Mouse (Mus musculus) C2C12 (cell line): Measurements from ENCODE around the gene Cdk5rap3. TPM values are rescaled to one million over a fixed set of nuclear protein-coding genes. Genes with fewer than 3 reads are reported as not detected.
A peak's percentile ranks its signal among the peaks of the same experiment; 100 is the strongest.

Experiments used
- H3K27me3 ChIP-seq: one replicate; pipeline ENCODE4 v1.6.1; 2011; ENCODE audit not compliant: control insufficient read depth, insufficient read depth, insufficient read length
- H3K36me3 ChIP-seq: one replicate; pipeline ENCODE4 v1.6.1; 2011; ENCODE audit not compliant: control insufficient read depth, insufficient read depth
- H3K4me3 ChIP-seq: one replicate; pipeline ENCODE4 v1.5.1; 2011; ENCODE audit warnings: mild to moderate bottlenecking, control low read depth; ENCODE audit not compliant: poor library complexity, insufficient read depth, severe bottlenecking
- H3K79me2 ChIP-seq: one replicate; pipeline ENCODE4 v1.6.1; 2011; ENCODE audit not compliant: control insufficient read depth, insufficient read depth
- H3K79me3 ChIP-seq: one replicate; pipeline ENCODE4 v1.6.1; 2011; ENCODE audit warnings: low read depth, control low read depth
- H3ac ChIP-seq: one replicate; pipeline ENCODE3; 2011; ENCODE audit warnings: low read depth; ENCODE audit not compliant: control insufficient read depth, insufficient read length
- CEBPB ChIP-seq: IDR thresholded peaks from one replicate; pipeline ENCODE4 v1.6.1; 2011; ENCODE audit warnings: low read depth, mild to moderate bottlenecking, control low read depth, moderate library complexity
- CTCF ChIP-seq: IDR thresholded peaks from one replicate; pipeline ENCODE4 v1.5.1; 2011; ENCODE audit not compliant: control insufficient read depth, insufficient read depth, insufficient read length
- FOSL1 ChIP-seq: IDR thresholded peaks from one replicate; pipeline ENCODE4 v1.8.0; 2011; ENCODE audit warnings: mild to moderate bottlenecking, low read length; ENCODE audit not compliant: poor library complexity, insufficient read depth, severe bottlenecking
- MAX ChIP-seq: IDR thresholded peaks from one replicate; pipeline ENCODE4 v1.6.1; 2011; ENCODE audit warnings: mild to moderate bottlenecking, control low read depth
- MYOD1 ChIP-seq: IDR thresholded peaks from one replicate; pipeline ENCODE4 v1.6.1; 2011; ENCODE audit warnings: low read depth; ENCODE audit not compliant: control insufficient read depth, insufficient read length
- MYOG ChIP-seq: IDR thresholded peaks from one replicate; pipeline ENCODE4 v1.6.1; 2011; ENCODE audit not compliant: control insufficient read depth, insufficient read length; ENCODE audit errors: extremely low read depth
- USF1 ChIP-seq: IDR thresholded peaks from one replicate; pipeline ENCODE4 v1.6.1; 2011; ENCODE audit warnings: low read depth, mild to moderate bottlenecking, control low read depth, moderate library complexity
- polyA plus RNA-seq: library from polyadenylated mRNA; unstranded; fragments of >200 nt; fragmentation: generic; extraction: Trizol; gene quantifications from one replicate; pipeline ENCODE4 v1.2.1, GENCODE M21; 2012; ENCODE audit warnings: missing spikeins

Gene Cdk5rap3
- polyA plus RNA-seq, 1 experiment, result 33.1 TPM

DNA sequence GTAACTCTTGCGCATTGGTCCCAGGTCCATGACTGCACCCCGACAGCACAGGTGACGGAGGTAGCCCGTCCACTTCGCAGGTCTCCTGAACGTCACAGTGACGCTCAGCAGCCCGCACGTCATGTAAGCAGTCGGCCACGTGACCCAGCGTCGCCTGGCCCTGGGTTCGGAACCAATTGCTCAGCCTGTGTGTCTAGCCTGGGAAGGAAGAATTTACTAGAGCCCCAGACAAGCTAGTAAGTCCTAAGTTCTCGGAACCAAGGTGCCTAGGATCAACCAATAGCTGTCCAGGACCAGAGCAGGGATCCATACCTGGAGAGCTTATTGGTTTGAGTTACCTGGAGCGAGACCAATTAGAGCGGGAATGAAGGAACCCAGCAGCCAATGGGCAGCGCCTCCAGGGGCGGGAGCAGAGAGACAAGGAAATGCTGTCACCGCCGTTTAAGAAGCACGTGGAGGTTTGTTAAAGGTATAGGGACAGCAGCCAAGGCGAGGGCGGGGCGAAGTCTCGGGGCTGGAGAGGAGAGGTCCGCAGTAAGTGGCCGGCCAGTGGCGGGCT, 27.5 kb upstream of the Cdk5rap3 start, which contains the start of gene Pnpo:
Pnpo (minus strand) TSS at position 241 of the 559 bp plus-strand sequence.
- no peaks in the 10 kb centered on the region for H3K36me3 ChIP-seq
- no peaks in the 10 kb centered on the region for H3K79me3 ChIP-seq
- H3K27me3 ChIP-seq, result no peaks in the 10 kb centered on the region
- TF ChIP-seq CEBPB (no peak), CTCF (no peak), FOSL1 (no peak), MAX (peak; percentile 96), MYOD1 (no peak), USF1 (peak; percentile 84), MYOG (no peak)
- H3K4me3 ChIP-seq, result peak within 1 kb of the TSS; percentile 29
- peak within 1 kb of the TSS; percentile 67 for H3ac ChIP-seq
- no peaks in the 10 kb centered on the region for H3K79me2 ChIP-seq

- no peaks in the 10 kb centered on the region for H3K79me2 ChIP-seq
- H3K4me3 ChIP-seq, result no peak overlapping the region
- no peaks in the 10 kb centered on the region for H3K27me3 ChIP-seq
- no peak overlapping the region for H3ac ChIP-seq
- no peaks in the 10 kb centered on the region for H3K79me3 ChIP-seq
- no peaks in the 10 kb centered on the region for H3K36me3 ChIP-seq
- no peak for TF ChIP-seq CEBPB
- TF ChIP-seq MYOD1, result no peak
- no peak for TF ChIP-seq USF1
- TF ChIP-seq MYOG, result no peak
- no peak for TF ChIP-seq CTCF
- no peak for TF ChIP-seq FOSL1
- no peak for TF ChIP-seq MAX
Observed at GRCm38 (mm10) chr11:96941989-96942590, 25.8 kb upstream of the Cdk5rap3 start.

DNA sequence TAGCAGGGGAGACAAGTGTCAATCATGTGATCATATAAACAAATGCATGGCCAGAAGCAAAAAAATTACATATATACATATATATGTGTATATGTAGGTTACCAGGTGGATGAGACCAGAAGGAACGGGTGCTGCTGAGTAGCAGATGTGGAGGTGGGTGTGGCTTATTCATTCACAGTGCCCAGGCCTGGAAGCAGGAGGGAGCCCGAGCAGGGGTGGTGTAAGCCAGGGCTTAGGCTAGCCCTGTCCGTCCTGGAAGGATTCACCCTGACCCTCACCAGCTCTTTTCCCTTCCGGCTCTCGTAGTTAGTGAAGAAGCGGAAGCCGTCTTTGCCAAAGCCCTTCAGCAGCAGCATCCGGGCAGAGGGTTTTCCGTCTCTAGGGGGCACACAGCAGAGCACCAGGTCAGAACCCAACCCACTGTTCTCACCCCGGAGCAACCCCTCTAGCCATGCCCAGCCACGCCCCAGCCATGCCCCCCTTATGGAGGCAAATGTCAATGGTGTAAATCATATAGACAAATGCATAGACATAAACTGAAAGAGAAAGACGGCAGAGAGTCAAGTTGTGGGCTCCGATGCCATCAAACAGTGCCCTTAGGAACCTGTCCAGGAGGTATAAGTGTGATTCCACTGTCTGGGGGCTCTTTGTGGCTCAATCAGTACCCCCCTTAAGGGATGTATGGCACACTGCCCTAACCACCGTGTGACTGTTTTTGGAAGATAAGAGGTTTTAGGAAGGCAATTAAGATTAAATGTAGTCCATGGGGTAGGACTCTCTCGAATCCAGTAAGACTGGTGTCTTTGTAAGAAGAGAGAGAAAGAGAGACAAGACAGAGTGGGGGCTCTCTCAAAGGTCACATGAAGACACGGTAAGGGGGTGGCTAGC, 24.5 kb upstream of the Cdk5rap3 start:
- Histone ChIP-seq H3ac (no peak overlapping the region), H3K4me3 (no peak overlapping the region), H3K27me3 (no peaks in the 10 kb centered on the region), H3K79me2 (no peaks in the 10 kb centered on the region), H3K36me3 (no peaks in the 10 kb centered on the region), H3K79me3 (no peaks in the 10 kb centered on the region)
- TF ChIP-seq USF1 (no peak), FOSL1 (no peak), CEBPB (no peak), CTCF (no peak), MAX (no peak), MYOD1 (no peak), MYOG (no peak)

DNA sequence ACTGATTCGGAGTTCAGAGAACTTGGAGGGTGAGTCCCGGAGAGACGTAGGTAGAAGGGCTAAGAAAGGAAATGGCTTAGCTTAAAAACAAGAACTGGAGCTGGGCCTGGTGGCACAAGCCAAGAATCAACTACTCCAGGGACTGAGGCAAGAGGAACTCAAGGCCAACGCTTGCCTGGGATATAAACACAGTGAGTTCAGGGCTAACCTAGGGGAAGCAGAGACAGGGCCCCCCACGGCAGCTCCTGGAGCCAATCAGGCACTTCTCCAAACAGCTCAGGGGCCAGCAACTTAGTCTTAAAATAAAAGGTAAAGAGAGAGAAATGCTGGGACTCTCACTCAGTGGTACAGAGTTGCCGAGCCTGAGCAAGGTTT, 22.1 kb upstream of the Cdk5rap3 start:
- no peaks in the 10 kb centered on the region for H3K79me3 ChIP-seq
- no peak overlapping the region for H3K4me3 ChIP-seq
- H3K36me3 ChIP-seq, result no peaks in the 10 kb centered on the region
- no peaks in the 10 kb centered on the region for H3K79me2 ChIP-seq
- H3ac ChIP-seq, result no peak overlapping the region
- no peaks in the 10 kb centered on the region for H3K27me3 ChIP-seq
- no peak for TF ChIP-seq CEBPB
- no peak for TF ChIP-seq CTCF
- no peak for TF ChIP-seq FOSL1
- TF ChIP-seq MYOG, result no peak
- no peak for TF ChIP-seq MAX
- TF ChIP-seq USF1, result no peak
- TF ChIP-seq MYOD1, result no peak

GRCm38 (mm10) chr11:96937549-96938425, 21.5 kb upstream of the Cdk5rap3 start:
- TF ChIP-seq MYOD1, result no peak
- TF ChIP-seq MAX, result no peak
- TF ChIP-seq FOSL1, result no peak
- peak; percentile 83 for TF ChIP-seq CTCF
- no peak for TF ChIP-seq CEBPB
- TF ChIP-seq USF1, result no peak
- H3K4me3 ChIP-seq, result no peak overlapping the region
- no peaks in the 10 kb centered on the region for H3K79me3 ChIP-seq
- H3K79me2 ChIP-seq, result no peaks in the 10 kb centered on the region
- H3K27me3 ChIP-seq, result no peaks in the 10 kb centered on the region
- no peak overlapping the region for H3ac ChIP-seq
- H3K36me3 ChIP-seq, result no peaks in the 10 kb centered on the region
